Mouse (Mus musculus) C2C12 (cell line): Measurements from ENCODE around the gene Ogfrl1.

Source experiments
- CTCF ChIP-seq: IDR thresholded peaks from one replicate; pipeline ENCODE4 v1.5.1; 2011; ENCODE audit not compliant: control insufficient read depth, insufficient read depth, insufficient read length
- MAX ChIP-seq: IDR thresholded peaks from one replicate; pipeline ENCODE4 v1.6.1; 2011; ENCODE audit warnings: mild to moderate bottlenecking, control low read depth

- TF ChIP-seq CTCF (no peak), MAX (no peak)
Measured at GRCm38 (mm10) chr1:23409960-23410359, 12.4 kb upstream of the Ogfrl1 start.
